Mouse (Mus musculus) liver, embryonic 14 days (tissue): ENCODE measurements around the gene Gm11146. TPM values are rescaled to one million over a fixed set of nuclear protein-coding genes. Genes with fewer than 3 reads are reported as not detected.

ENCODE experiments used
- polyA plus RNA-seq: library from polyadenylated mRNA; depleted of rRNA; stranded (reverse); fragments of >200 nt; gene quantifications from 2 replicates; pipeline ENCODE4 v1.2.3, GENCODE M21; 2012; rRNA removed

Gm11146 gene
- polyA plus RNA-seq = not detected in 2 replicates

DNA sequence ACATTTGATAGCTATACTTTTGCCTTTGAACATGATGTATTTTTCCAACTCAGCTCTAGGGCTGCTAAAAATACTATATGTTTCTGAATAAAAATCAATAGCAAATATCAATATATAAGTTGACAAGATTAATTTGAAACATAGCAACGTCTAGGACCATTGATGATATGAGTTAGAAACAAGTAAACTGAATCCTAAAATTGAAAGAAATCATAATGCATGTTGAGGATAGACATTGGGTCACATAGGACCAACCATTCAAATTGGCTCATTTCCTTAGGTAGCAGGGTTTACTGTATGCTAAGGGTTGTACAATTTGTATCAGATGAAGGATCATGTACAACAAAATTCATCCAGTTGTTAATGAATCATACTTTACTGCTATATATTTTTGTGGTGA, at the start of gene Gm11146:
Gene Gm11146, minus strand, starts transcription at position 101 of the 400 bp plus-strand sequence.

